Mouse (Mus musculus): ENCODE data around the gene Abcg4.
"Not testable (repeated sequence)": the region's sequence is repeated elsewhere in the genome, so short reads cannot be mapped to it uniquely, and the experiment has no call there.

Gene Abcg4

DNA sequence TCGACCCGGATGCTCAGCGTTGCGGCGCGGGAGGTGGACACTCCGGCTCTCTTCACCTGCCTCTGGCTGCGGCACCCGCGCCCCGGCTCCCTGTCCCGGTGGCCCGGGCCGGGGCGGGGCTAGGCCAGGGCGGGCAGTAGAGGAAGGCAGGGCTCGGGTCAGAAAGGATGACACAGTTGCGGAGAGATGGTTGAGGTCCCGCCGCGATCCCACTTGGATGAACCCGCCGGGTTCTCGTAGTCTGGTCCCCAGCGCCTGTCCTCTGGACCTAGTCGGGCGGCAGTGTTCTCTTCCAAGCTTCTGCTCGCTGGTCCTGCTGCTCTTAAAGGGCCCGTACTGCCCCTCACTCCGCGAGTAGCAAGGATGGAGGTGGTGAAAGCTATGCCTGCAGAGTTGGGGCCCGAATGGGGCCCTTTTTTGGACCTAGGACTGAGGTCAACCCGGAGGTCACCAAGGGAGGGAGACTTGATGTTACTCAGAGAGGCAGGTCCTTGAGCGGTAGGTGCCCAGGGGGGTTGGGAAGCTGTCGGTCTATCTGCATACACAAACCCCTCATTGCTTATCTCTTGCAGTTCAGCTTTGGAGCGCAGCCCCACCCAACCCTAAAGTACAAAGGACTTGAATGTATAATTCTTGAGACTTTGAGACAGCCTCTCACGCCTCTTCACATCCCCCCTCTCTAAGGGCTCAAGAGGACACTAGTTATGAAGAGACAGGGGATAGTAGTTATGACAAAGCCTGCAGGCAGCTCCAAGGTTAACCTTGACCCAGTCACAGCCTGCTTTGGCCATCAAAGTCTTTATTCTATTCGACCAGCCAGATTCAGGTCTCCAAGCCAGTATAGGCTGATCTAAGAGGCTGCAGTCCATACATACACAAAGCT, at the start of gene Abcg4:
Gene Abcg4, minus strand, starts transcription at position 540 of the 883 bp plus-strand sequence.
- DNase-seq, result no peak

DNA sequence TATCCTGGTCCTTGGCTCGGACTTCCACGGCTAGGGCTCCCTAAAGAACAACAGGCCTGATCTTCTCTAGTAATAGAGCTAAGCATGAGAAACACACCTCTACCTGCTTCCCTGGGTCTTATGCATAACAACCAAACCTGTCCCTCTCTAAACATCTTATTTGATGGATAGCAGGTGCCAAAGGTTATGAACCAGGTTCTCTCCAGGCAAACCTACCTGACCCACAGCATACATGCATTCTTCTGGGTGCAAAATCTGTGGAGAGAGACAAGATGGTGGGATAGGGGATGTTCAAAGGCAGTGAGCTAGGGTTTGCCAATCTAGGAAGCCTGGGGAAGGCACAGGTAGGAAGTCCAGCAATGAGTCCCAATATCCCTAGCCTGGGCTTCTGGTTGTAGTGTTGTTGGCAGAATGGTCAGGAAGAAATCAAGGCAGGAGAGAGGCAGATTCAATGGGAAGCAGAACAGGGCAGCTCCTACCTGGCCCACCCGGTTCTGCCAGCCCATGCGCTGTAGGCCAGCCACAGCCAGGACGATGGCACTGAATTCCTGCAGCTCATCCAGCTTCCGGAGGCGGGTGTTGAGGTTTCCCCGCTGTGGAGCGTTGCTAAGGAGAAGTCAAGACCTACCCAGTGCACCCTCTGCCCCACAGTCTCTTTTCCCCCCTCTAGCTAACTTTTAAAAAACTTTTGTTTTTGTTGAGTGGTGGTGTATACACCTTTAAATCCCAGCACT, 49.2 kb upstream of the Abcg4 start:
- DNase-seq, result no peak

DNA sequence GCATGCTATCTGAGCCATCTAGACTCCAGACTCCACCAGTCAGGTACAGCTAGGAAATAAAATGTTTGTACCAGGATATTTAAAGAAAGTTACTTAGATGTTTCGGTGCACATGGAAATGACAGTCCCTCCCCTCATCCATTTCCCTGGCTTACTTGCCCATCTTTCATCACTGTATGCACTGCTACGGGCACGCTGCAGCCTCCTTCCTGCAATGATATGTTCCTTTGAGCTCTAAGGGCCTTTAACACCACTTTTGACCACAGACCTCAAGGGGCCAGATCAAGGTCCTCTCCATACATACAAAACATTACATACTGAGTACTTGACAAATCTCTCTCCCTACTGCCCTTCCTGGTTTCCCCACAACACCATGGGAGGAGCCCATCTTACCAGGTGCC, 48.5 kb upstream of the Abcg4 start:
- no peak for DNase-seq

DNA sequence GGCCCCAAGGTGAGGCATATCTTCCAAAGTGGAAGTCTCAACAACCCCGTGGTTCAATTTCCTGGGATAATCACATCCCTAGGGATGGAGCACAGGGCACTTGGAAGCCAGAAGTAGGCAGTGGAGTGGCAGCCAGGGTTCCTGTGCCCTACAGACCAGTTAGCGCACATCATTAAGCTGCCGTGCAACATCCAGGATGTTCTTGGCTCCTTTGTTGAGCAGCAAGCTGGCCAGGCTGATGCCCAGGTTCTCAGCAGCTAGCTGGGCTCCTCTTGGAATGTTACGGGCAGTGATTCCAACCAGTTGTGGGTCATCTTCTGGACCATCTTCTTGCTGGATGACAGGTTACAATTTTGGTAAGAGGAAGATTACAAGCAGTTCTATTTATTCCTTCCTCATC, 48.1 kb upstream of the Abcg4 start:
- DNase-seq, result not testable (repeated sequence)

DNA sequence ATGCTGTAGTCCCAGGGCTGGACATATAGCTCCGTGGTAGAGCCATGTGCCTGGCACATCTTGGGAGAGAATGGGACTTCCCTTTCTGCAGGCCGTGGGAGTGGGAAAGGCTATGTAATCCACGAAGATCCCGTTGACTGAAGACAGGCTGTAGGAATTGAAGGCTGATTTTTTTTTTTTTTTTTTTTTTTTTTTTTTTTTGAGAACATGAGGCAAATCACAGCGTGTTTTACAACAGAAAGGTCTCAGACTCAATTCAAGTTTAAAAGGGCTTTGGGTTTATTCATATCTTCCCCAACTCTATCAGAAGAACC, 47.6 kb upstream of the Abcg4 start:
- DNase-seq, result no peak

DNA sequence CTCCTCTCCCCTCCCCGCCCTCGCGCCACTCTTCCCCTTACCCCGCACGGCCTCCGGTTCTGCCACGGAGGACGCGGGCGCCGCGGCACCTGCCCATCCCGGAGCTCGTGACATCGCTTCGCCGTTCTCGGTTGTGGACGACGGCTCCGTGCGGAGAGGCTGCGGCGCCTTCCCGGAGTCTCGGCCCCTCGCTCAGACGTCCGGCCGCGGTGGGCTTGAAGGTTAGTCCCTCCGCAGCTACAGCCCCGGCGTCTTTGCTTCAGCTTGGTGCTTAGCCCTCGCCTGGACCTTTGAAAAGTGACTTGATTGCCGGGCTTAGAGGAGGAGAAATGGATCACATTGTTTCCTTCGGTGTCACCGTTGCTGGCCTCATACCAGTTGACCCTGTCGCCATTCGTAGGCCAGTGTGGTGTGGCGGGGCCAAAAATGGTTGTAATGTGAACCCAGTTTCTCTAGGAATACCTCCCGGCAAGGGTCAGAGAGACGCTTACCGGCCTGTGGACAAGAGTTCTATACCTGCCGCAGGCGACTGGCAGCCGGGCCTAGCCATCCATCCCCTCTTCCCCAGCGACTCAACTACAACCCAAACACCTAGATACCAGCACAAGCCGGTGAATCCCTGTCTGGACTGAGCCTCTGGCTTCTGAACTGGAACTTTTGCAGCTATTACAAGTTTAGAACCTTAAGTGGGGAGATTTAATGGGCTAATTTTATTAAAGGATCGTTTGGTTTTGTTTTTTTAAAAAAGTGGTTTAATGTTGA, 47.1 kb upstream of the Abcg4 start:
- peak; percentile 28 to 30 for DNase-seq

DNA sequence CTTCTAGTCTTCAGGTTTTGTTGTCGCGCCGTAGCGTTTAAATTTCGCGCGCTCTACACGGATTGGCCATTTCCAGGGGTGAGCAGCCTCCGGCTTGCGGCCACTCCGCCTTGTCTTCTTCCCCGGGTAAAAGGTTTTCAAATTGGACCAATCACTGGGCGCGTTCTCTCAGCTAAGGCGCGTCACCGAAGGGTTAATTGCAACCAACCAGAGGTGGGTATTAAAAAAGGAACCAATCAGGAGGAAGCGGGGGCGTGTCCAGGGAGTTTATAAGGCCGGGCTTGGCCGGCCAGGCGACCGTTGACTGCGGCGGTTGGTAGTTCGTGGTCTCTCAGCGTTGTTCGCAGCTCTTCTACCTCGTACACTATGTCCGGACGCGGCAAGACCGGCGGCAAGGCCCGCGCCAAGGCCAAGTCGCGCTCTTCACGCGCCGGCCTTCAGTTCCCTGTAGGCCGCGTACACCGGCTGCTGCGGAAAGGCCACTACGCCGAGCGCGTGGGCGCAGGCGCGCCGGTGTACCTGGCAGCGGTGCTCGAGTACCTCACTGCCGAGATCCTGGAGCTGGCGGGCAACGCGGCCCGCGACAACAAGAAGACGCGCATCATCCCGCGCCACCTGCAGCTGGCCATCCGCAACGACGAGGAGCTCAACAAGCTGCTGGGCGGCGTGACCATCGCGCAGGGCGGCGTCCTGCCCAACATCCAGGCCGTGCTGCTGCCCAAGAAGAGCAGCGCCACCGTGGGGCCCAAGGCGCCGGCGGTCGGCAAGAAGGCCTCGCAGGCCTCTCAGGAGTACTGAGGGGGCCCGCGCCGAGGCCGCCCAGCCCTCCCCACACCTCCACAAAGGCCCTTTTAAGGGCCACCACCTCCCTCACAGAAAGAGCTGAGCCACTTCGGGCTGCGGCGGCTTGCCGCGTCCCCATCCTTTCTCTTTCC, 46.2 kb upstream of the Abcg4 start, which contains the start of gene H2afx:
Gene H2afx, plus strand, starts transcription at position 299 of the 935 bp plus-strand sequence.
- peak; percentile 99 for DNase-seq

DNA sequence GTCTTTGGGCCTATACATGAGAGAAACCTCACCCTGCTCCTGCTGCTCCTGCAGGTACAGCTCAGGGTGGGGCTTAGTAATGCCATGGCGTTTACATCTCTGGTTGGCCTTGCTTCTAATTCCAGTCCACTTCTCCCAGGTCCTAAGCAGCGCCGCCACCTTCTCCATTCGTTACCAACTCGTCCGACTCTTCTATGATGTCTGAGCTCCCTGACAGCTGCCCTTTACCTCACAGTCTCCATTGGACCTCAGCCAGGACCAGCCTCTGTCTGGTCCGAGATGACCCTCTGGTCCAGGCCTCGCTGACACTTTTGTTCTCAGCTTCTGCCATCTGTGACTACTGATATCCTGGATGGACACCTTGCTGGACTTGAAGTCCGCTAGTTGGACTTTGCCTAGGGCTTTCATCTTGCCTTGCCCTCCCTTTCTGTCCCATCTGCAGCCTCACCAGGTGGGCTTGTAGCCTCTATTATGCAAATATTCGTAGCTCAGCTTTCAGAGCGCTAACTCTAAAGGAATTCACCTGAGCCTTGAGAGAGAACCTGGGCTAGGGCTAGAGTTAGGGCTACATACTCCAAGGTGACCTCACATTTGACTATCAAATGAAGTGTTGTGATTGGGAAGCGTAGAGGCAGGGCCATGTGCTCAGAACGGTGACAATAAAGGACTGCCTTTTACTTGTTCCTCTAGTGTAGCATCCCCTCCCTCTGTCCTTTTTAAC, 44.7 kb upstream of the Abcg4 start:
- no peak for DNase-seq

DNA sequence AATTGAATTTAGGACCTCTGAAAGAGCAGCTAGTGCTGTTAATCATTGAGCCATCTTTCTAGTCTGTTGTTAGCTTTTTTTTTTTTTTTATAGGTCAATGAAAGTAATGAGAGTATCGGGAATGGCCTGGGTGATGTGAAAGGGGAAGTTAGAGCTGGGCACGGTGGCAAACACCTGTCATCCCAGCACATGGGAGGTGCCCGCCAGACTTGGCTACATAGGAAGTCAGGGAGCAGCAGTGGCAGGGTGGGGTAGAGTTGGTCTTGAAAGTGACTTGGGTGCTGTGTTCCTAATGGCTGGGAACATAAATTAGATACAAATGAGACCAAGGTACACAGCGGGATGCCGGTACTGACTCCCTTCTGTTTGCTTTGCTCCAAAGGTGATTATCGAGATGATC, 42.3 kb upstream of the Abcg4 start:
- no peak for DNase-seq

DNA sequence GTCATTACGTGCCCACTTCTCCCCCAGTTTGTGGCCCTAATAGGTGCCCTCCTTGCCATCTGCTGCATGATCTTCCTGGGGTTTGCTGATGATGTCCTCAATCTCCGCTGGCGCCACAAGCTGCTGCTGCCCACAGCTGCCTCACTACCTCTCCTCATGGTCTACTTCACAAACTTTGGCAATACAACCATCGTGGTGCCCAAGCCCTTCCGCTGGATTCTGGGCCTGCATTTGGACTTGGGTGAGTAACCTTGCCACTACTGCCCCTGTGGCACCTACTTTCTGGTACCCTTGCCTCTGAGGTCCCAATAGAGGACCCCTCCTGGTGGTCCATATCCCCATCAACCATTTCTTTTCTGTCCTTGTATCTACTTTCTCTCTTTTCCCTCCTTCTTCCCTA, 39.5 kb upstream of the Abcg4 start:
- no peak for DNase-seq

DNA sequence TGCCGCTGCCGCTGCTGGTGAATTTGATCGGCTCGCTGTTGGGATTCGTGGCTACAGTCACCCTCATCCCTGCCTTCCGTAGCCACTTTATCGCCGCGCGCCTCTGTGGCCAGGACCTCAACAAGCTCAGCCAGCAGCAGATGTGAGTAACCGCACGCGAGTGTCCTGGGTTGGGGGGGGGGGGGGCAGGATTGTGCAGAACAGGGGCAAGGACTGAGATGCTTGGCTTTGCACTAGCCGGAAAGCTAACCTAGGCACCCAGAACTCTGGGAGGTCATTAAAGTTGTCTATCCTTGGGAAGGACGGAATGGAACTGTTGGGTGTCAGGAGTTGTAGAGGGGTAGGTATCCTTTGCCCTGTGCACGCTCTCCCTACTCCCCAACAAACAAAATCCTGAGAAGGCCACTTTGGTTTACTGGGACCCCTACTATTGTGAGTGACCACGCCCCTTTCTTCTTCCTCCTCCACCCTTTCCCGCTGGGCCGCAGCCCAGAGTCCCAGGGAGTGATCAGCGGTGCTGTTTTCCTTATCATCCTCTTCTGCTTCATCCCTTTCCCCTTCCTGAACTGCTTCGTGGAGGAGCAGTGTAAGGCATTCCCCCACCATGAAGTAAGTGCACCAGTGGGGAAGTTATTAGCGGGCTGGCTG, 38.8 kb upstream of the Abcg4 start:
- DNase-seq, result peak; percentile 71 to 76

DNA sequence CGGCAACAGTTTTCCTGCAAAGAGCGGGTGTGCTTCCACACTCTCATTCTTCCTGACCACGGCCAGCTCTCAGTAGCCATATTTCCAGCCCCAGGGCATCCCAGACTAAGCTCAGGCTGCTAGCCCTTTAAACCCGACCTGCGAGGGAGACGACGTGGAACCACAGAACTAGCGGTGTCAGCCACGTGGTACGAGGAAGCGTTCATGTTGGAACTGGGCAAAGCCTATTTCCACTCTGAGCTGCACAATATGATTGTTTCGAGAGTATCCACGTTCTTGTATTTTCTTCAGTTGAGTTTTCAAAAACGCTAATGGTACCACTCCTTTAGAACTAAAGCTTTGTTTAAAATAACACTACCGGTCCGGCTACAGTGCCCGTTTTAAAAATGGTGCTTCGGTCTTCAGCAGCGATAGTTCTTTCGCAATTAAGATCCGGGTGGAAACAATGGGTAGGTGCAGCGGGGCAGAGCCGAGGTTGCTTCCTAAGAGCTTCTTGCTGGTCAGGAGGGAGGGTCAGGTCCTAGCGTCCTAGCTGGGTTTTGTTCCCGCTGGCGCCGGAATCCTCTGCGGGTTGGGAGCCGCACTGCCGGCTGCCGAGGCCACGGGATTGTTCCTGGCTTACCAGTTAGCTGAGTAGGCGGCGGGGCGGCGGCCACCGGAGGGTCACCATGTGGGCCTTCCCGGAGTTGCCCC, 38.1 kb upstream of the Abcg4 start:
- DNase-seq, result peak; percentile 90 to 92

DNA sequence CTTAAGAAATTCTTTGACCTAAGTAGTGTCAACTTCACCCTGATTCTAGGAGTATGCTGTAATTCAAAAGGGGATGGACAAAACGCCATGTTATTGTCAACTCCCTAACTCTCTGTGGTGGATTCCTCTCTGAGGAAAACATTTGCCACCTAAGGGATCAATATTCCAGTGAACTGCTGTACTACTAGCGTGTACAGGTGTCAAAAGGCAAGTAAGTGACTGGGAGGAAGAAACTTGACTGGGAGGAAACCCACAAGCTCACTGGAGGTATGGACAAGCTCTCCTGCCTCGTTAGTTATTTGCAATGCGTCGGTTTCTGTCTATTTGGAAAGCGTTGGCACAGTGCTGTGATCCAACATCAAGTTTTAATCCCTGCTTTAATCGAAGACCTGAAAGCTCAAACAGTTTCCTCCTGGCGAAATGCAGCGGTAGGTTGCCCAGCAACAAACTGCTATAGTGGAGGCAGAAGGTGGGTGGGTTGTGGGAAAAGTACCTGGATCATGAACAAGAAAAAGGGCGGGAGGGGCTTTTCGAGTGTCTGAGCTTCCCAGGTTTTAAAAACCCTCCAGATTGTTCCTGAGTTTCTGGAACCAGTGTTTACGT, 37.5 kb upstream of the Abcg4 start, which contains the start of gene Dpagt1:
Gene Dpagt1, plus strand, starts transcription at position 252 of the 603 bp plus-strand sequence.
- DNase-seq, result no peak

DNA sequence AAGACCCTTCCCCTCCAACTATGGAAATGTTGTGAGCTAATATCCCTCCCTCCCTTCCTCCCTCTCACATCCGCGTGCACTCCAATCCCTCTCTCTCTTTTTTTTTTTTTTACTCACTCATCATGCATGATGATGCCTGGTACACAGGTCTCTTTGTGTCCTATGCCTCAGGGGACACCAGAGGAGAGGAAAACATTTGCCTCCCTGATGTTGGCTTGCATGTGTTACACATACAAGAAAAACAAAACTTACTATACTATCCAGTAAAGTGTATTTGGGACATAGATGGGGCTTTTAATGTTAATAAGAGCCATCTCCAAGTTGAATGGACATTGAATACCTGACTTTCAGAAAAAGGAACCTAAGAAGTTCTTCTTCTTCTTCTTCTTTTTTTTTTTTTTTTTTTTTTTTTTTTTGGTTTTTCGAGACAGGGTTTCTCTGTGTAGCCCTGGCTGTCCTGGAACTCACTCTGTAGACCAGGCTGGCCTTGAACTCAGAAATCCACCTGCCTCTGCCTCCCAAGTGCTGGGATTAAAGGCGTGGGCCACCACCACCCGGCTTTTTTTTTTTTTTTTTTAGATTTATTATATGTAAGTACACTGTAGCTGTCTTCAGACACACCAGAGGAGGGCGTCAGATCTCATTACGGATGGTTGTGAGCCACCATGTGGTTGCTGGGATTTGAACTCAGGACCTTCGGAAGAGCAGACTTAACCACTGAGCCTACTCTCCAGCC, 36.8 kb upstream of the Abcg4 start:
- DNase-seq, result not testable (repeated sequence)

DNA sequence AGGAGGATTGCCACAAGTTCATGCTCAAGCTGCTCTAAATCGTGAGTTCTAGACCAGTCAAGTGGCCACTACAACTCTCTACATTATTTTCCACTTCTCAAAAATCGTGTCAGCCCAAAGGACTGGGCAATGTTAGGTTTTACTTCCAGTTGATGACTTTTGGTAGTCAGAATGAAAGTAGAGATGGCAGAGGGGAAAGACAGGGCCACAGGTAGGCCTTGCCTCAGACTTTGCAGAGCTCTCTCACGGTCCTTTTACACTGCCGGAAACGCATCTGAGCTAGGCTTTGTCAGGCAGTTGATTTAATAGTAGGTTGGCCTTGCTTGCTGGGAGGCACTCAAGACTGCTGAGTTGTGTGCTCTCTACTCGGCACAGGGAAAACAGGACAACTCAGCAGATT, 35.7 kb upstream of the Abcg4 start:
- DNase-seq, result no peak

DNA sequence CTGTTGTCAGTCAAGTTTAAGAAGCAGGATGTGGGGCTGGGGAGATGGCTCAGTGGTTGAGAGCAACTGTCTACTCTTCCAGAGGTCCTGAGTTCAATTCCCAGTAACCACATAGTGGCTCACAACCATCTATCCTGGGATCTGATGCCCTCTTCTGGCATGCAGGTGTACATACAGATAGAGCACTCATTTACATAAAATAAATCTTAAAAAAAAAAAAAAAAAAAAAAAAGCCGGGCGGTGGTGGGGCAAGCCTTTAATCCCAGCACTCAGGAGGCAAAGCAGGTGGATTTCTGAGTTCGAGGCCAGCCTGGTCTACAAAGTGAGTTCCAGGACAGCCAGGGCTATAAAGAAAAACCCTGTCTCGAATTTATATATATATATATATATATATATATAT, 35.2 kb upstream of the Abcg4 start:
- DNase-seq, result not testable (repeated sequence)

DNA sequence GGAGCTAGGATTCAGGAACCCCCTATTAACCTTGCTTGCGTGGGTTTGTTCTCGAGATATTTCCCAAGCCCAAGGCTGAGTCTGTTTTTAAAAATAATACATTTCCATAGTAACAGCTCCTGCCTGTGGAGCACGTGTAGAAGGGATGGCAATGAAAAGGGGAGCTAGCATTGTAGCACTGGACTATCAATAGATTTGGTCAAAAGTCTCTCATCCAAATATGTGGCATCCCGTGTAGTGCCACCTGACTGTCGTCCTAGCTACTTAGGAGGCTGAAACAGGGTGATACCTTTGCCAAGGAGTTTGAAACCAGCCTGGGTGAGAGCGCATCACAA, 32.4 kb upstream of the Abcg4 start:
- no peak for DNase-seq

DNA sequence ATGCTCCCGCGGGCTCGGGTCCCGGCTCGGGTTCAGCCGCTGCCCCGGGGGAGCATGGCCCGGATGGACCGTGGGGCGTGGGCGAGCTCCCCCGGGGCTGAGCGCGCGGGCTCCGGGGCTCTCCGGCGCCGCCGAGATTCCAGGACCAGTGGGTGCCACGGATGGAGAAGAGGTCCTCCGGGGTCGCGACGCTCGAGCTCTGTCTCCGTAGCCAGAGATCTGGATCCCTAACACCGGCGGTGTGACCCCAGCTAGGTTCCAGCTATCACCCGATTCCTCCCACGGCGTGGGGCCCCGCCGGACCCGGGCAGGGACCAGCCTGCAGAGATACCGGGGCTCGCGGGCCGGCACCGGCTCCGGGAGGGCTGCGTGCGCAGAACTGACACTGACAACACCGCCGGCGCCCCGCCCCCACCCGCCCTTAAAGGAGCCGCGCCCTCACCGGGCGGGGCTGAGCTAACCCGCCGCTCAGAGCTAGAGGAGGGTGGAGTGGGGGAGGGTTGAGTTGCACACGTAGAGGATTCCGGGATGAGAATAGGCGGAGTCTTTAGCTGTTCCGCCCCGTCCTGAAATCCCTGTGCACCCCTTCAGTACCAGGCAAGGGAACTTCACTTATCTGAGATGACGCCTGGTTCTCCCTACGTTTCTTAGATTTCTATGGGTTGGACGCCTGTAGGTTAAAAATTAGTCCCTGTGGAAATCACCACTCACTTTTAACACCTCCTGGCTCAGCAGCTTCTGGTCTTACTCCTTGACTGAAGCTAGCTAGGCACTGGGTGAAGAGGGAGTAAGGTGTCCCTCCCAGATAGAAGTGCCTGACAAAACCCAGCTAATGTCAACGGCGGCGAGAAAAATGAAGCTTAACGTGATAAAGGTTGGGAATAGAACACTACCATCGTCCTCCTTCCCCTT, 31.7 kb upstream of the Abcg4 start, which contains the start of gene C2cd2l:
Gene C2cd2l, minus strand, starts transcription at position 399 of the 912 bp plus-strand sequence.
- peak; percentile 94 to 96 for DNase-seq

Measured in lung, adult 18-20 months (tissue).